Mouse (Mus musculus): Measurements from ENCODE around the gene Ammecr1. TPM values are rescaled to one million over a fixed set of nuclear protein-coding genes. Genes with fewer than 3 reads are reported as not detected.

Ammecr1 gene
- total RNA-seq, 2 experiments from 2014 or later, result 3.6 to 5.3 TPM

DNA sequence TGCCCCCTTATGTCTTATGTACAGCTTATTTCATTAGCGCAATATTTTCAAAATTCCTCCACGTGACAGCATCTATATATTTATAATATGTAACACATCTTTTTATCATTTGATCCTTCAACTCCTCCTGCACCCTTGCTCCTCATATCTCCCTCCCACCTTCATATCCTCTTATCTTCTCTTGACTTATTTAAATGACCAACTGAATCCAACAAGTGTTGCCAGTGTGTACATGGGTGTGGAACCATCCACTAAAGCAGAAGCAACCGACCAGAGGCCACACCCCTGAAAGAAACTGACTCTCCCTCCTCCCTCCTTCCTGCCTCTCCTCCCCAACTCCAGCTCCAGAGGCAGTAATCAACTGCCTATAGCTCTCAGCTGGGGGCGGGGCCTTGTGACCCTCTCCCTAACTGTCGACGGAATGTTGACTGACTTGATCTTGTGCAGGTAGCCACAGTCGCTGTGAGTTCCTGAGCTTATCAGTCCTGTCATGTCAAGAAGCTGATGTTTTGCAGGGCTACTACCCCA, 6.0 kb upstream of the Ammecr1 start:
- no peak for DNase-seq
- TF ChIP-seq CTCF (IDR thresholded peaks at IDR 0.05), result no peak
- Histone ChIP-seq H3K27ac (no peak overlapping the region), H3K4me3 (no peak overlapping the region)
- intact Hi-C loops (cut with DNase I), result no loop called here

DNA sequence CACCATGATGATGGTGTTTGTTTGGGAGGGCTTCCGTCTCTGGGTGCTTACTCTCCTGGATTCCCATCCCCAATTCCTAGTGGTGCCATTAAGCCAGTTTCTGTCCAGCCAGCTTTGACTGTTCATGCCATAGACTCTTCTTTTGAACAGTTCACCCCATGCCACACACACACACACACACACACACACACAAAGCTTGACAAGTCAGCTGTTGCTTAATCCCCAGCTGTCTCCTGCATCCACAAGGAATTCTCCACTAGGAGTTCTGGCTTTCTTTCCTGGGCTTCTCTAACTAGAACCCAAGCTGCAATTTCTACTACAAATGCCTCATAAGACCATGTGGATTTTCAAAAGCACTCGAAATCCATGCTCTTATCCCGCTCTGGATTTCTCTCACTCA, 5.2 kb upstream of the Ammecr1 start:
- DNase-seq, result no peak
- Histone ChIP-seq H3K27ac (no peak overlapping the region), H3K4me3 (no peak overlapping the region)
- intact Hi-C loops (cut with DNase I), result no loop called here
- TF ChIP-seq CTCF (IDR thresholded peaks at IDR 0.05), result no peak

DNA sequence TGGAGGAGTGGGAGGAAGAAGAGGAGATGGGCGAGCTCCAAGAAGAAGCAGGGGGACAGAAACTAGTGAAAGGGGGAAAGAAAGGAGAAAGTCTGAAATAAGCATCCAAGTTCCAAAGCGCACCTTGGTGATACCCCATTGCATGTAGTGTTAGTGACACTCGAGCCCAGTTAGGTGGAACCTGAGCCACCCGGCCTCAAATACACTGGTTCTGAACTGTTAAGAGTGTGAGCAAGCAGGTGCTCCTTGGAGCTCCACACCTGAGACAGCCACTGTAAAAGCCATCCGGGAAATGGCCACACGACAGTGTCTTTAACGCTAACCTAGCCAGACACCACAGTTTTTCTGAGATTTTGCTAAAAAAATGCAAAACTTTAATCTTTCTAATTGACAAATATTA, 539 bp upstream of the Ammecr1 start:
- no peak for DNase-seq
- Histone ChIP-seq H3K4me3 (peak overlapping the region; percentile 86), H3K27ac (0 out of 2 replicates have a peak overlapping the region, but pooled peaks have one; percentile 12)
- intact Hi-C loops (cut with DNase I), result loop anchor here (5.0 kb wide), 1 partner anchor 80 kb away; no protein-coding TSS in a partner anchor
- no peak for TF ChIP-seq CTCF (IDR thresholded peaks at IDR 0.05)

DNA sequence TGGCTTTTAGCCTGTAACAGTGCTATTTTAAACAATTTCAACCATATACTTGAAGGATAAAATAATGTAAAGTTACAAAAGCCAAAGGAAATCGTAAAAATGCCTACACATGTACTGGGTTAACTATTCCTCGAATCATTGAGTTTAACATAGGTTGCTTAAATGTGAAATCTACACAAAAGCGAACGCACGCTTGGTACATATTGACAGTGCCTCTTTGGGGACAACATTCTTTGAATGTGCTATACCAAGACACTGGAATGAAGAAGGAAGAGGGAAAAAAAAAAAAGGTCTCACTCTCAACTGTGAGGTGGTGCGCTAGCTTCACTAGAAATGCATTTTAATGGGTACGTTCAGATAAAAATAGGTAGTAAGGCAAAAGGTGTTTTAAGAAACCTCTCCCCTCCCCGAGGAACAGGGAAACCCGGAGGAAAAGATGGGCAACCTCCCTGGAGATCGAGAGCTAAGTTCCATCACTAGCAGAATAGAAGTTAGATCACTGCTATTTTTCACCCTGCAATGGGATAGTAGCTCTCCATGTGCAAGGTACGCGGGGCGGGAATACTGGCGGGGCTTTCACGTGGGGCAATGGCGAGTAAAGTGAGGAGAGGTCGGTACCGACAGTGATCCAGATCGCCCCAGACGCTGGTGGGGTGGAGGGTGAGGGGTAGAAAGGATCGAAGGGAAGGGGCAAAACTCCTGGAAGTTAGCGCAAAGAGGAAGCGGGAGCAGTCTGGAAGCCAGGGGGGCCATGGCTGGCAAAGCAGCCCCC, 1.1 kb downstream of the Ammecr1 start:
- H3K27ac ChIP-seq, result peak overlapping the region; percentile 90

DNA sequence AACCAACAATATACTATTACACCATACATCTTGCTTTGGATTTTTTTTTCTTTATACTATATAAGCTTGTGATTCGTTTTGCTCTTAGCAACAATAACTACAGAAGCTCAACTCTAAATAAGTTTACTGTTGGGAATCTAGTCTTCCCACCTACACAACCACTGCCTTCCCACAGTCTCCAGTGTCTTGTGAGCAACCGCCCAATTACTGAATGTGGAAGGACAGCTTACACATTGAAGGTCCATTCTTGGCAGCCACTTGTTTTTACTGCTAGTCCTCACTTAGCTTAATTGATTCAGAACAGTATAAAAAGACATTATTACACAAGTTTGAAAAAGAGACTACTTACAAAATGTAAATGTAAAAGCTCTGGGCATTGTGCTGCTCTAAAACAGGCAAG, 6.1 kb downstream of the Ammecr1 start:
- intact Hi-C loops (cut with DNase I), result no loop called here
- H3K27ac ChIP-seq, result no peak overlapping the region
- H3K4me3 ChIP-seq, result no peak overlapping the region
- TF ChIP-seq CTCF (IDR thresholded peaks at IDR 0.05), result no peak
- DNase-seq, result no peak

More for the DNA sequence above, 1.1 kb downstream of the Ammecr1 start:
- DNase-seq, result peak; percentile 37
- H3K4me3 ChIP-seq, result peak overlapping the region; percentile 86
- intact Hi-C loops (cut with DNase I), result loop anchor here (5.0 kb wide), 1 partner anchor 82 kb away; no protein-coding TSS in a partner anchor
- no peak for TF ChIP-seq CTCF (IDR thresholded peaks at IDR 0.05)

DNA sequence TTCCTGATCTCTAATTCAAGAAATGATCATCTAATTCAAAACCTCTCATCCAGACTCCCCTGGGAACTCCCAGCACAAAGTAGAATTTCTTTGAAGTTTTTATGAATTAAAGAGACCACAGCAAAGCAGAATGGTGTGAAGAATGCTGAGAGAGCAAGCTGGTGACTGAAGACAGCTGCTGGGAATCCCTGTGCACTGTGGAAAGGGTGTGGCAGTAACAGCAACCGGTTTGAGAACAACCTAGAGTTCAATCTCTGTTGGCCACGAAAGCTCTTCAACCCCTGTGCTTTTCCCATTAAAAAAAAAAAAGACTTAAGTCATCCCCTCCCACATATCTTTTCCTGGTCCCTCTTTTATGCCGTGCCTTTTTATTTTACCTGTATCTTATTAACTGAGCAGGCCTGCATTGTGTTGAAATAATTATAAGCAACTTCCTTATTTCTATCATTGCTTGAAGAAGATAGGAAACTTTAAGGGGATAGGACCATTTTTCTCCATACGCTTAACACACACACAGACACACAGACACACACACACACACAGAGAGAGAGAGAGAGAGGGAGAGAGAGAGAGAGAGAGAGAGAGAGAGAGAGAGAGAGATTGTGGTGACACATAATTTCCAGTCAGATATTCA, 6.7 kb downstream of the Ammecr1 start:
- TF ChIP-seq CTCF (IDR thresholded peaks at IDR 0.05), result no peak
- Histone ChIP-seq H3K27ac (no peak overlapping the region), H3K4me3 (no peak overlapping the region)
- intact Hi-C loops (cut with DNase I), result no loop called here
- DNase-seq, result no peak

DNA sequence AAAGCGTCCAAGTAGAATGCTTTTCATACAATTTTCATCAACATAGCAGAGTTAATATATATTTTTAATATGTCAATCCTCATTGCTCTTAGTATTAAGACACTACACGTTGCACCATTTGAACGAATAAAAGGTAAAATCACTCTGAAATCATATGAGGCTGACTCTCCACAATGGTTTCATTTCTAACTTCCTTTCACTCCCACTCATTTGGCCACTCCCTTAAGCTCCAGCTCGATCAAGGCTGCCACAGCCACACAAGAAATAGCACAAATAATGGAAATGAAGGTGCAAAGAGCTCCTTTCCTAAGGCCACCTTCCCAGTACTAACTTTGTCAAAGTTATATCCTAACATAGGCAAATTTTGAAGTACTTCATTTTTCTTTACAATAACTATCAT, 38.1 kb downstream of the Ammecr1 start:
- Histone ChIP-seq H3K4me3 (no peak overlapping the region), H3K27ac (no peak overlapping the region)
- intact Hi-C loops (cut with DNase I), result no loop called here
- TF ChIP-seq CTCF (IDR thresholded peaks at IDR 0.05), result no peak
- no peak for DNase-seq

DNA sequence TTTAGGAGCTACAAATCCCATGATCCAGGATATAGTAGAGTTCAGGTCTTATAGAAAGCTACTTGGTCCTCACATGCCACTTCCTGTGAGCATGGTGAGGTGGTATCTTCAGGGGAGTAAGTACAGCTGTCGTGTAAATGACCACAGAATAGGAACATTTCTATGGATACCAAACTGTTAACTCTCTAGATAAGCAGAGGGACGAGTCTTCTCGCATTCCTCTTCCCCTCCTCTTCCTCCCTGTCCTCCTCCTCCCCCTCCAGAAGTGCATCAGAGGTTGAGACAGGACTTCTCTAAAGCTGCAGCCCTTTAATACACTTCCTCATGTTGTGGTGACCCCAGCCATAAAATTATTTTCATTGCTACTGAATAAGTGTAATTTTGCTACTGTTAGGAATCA, 49.1 kb downstream of the Ammecr1 start:
- H3K27ac ChIP-seq, result no peak overlapping the region
- no peak for DNase-seq
- no peak for TF ChIP-seq CTCF (IDR thresholded peaks at IDR 0.05)
- intact Hi-C loops (cut with DNase I), result no loop called here
- H3K4me3 ChIP-seq, result no peak overlapping the region

DNA sequence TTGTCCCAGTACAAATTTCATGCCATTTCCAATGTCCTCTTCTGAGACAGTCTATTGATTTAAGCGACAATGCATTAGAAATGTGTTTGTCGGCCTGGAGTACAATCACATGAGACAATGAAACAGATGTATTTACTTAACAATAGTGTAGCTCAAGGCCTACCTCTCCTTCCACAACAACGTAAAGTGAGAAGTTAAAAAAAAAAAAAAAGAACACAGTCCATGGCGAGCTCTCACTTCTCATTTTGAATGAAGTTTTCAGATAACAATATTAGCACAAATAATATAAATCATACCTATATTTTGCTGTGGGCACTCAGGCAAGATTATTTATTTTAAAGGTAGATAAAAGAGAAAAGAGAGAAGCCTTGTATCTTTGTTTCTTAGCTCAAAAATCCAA, 49.8 kb downstream of the Ammecr1 start:
- Histone ChIP-seq H3K4me3 (no peak overlapping the region), H3K27ac (no peak overlapping the region)
- intact Hi-C loops (cut with DNase I), result no loop called here
- no peak for DNase-seq
- TF ChIP-seq CTCF (IDR thresholded peaks at IDR 0.05), result no peak

DNA sequence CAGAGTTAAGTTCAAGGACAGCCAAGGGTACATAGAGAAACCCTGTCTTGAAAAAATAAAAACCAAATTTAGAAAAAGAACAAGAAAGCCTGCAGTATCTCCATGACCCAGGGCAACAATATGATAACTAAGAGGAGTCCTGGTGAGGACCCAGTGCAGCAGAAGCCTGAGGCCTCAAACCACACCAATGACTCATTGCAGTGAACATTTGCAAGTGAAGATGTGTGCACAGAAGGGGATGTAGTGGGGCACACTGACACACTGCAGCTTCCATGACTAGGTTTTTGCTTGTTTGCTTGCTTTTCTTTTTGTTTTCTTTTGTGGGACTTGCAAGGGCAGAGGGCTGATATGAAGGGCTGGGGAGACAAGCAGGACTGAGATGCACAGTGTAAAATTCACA, 52.3 kb downstream of the Ammecr1 start:
- intact Hi-C loops (cut with DNase I), result no loop called here
- DNase-seq, result no peak
- Histone ChIP-seq H3K27ac (no peak overlapping the region), H3K4me3 (no peak overlapping the region)
- no peak for TF ChIP-seq CTCF (IDR thresholded peaks at IDR 0.05)

DNA sequence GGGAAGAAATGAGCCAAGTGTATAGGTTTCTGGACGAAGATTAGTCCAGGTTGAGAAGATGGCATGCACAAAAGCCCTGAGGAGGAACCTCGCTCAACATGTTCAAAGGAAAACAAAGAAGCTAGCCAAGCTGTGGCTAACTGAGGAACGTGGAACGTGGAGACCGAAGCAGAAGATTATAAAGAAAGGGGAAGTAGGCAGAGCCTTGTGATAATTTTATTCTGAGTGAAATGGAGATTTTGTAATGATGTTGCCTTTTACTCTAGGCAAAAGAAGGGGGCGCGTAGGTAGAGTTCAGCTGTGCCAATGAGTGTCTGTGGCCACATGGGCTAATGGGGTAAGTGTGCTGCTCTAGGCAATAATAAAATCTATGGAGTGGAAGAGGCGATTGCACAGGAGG, 62.7 kb downstream of the Ammecr1 start:
- H3K27ac ChIP-seq, result no peak overlapping the region
- DNase-seq, result no peak
- intact Hi-C loops (cut with DNase I), result no loop called here
- no peak overlapping the region for H3K4me3 ChIP-seq
- no peak for TF ChIP-seq CTCF (IDR thresholded peaks at IDR 0.05)

DNA sequence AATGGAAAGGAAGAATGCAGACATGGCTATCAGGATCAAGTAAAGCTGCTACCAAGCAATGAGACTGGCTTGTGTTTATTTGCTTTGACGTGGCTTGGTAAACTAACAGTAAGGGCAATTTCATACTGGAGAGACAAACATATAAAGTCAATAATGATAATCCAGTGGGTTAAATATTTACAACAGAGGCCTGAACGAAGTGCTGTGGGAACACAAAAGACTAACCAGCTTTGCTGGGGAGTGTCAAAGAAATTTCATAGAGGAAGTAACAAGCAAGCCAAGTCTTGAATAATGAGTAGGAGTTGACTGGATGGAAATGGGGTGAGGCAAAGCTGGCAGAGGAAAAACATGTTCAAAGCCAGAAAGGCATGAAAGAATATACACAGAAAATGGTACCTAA, 63.9 kb downstream of the Ammecr1 start:
- Histone ChIP-seq H3K27ac (no peak overlapping the region), H3K4me3 (no peak overlapping the region)
- no peak for DNase-seq
- no peak for TF ChIP-seq CTCF (IDR thresholded peaks at IDR 0.05)
- intact Hi-C loops (cut with DNase I), result no loop called here

DNA sequence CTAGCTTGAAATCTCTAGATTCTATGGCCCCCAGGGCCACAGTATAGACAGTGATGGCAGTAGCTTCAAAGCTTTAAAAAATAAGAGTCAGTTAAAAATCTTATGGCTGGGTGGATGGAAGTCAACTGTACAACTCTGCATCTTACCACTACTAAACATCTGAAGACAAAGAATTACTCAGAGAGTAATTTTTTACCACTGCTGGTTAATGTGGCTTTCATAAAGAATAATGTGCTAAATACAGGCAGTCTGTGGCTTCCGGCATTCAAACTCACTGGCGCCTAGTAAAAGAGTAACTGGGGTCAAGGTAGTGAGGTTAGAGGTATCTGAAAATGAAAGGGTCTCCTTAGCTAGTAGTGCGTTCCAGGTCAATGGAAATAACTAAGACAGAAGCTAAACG, 64.6 kb downstream of the Ammecr1 start:
- no peak for TF ChIP-seq CTCF (IDR thresholded peaks at IDR 0.05)
- no peak overlapping the region for H3K27ac ChIP-seq
- DNase-seq, result no peak
- no peak overlapping the region for H3K4me3 ChIP-seq
- intact Hi-C loops (cut with DNase I), result no loop called here

All from gastrocnemius, adult 2 months (tissue).